8 mouse cellular contexts compared by ENCODE assay signal in the genomic region with DNA sequence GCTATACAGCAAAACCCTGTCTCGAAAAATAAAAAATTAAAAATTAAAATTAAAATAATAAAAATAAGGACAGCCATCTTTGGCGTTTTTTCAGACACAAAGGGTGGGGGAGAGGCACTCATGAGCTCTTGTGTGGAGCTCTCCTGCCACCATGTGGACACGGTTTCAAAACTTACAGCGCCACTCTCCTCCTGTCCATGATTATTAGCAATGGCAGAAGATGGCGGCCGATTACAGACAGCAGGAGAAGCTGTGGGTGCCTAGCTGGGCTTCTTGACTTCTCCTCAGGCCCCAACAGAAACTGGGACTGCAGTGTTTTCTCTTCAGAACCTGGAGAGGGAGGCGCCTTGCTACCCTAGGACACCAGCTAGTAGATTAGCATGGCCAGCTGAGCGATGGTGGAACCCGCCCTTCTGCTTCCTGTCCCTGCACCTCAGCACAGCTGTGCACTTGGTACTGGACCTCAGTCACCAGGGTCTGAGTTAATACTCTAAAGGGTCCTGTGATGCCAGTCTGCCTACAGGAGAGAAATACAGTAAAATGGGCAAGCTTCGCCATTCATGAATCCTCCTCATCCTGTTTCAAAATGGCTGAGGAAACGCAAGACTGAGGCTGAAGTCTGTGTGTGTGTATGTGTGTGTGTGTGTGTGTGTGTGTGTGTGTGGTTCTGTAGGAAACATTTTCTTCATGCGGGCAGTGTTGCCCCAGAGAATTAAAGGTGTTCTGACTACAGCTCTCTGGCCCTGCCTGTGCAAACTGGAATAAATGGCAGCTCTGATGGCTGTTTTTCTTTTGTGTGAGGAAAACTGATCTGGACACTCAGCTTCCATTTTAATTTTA.
DNase-seq lines count a peak whose midpoint lies in the region; ATAC-seq and TF ChIP-seq lines count a peak whose summit lies in the region.

No protein-coding gene starts in this region.

- intact Hi-C loops in heart, adult 2 months (cut with DNase I) = no loop called here
- intact Hi-C loops in heart, postnatal 25 days (cut with DNase I) = no loop called here

- H3K9ac ChIP-seq in heart, adult 2 months (ENCODE audit: low read depth, low read length) = no peak overlapping the region
- no peak overlapping the region for H3K9ac ChIP-seq in liver, embryonic 13.5 days
- H3K9ac ChIP-seq in stomach, embryonic 16.5 days (ENCODE audit: low read length) = peak overlapping the region; percentile 52; the same call in 1 of the 2 replicates

- H3K4me1 ChIP-seq in heart, adult 2 months (ENCODE audit: control insufficient read depth, insufficient read depth, low read length) = no peaks in the 10 kb centered on the region
- H3K4me1 ChIP-seq in liver, embryonic 13.5 days (replicated peaks) = no peaks in the 10 kb centered on the region
- no peaks in the 10 kb centered on the region for H3K4me1 ChIP-seq in stomach, embryonic 16.5 days (ENCODE audit: control insufficient read depth, insufficient read depth, low read length)

- ATAC-seq in liver, embryonic 13.5 days (ENCODE audit: low read depth) = no peak
- ATAC-seq in stomach, embryonic 16.5 days (ENCODE audit: insufficient read depth, low FRiP score) = no peak

- no peak for TF ChIP-seq POLR2A in heart, adult 2 months (IDR thresholded peaks at IDR 0.05; ENCODE audit: insufficient read depth, low read depth, low read length)

- peak overlapping the region; percentile 34 for H3K4me2 ChIP-seq in liver, embryonic 13.5 days
- peak overlapping the region; percentile 25; the same call in 1 of the 2 replicates for H3K4me2 ChIP-seq in stomach, embryonic 16.5 days (ENCODE audit: low read depth, low read length)

- H3K4me3 ChIP-seq in heart, adult 2 months = peak overlapping the region; percentile 35; the same call in 1 of the 2 replicates
- peak overlapping the region; percentile 8; the same call in 1 of the 2 replicates for H3K4me3 ChIP-seq in liver, embryonic 13.5 days (replicated peaks)
- peak overlapping the region; percentile 27 for H3K4me3 ChIP-seq in stomach, embryonic 16.5 days (replicated peaks; ENCODE audit: low read length)

- no peaks in the 10 kb centered on the region for H3K9me3 ChIP-seq in liver, embryonic 13.5 days (replicated peaks)
- H3K9me3 ChIP-seq in stomach, embryonic 16.5 days (replicated peaks; ENCODE audit: control insufficient read depth, low read length) = no peaks in the 10 kb centered on the region

- no peak for TF ChIP-seq EP300 in heart, adult 2 months (IDR thresholded peaks at IDR 0.05; ENCODE audit: insufficient read depth, low read depth, low read length)

- WGBS in heart, adult 2 months = 59% methylated on average over 12 of the region's 12 CpGs
- WGBS in liver, embryonic 13.5 days (ENCODE audit: insufficient replicate concordance) = 58% methylated on average over 12 of the region's 12 CpGs
- WGBS in stomach, embryonic 16.5 days = 75% methylated on average over 12 of the region's 12 CpGs

- no peaks in the 10 kb centered on the region for H3K36me3 ChIP-seq in heart, adult 2 months (ENCODE audit: control insufficient read depth, insufficient read depth, low read length)
- H3K36me3 ChIP-seq in liver, embryonic 13.5 days = peaks cover 11% of the 10 kb centered on the region; the same call in 1 of the 2 replicates
- no peaks in the 10 kb centered on the region for H3K36me3 ChIP-seq in stomach, embryonic 16.5 days (ENCODE audit: control insufficient read depth, insufficient read depth, low read length)

- H3K27me3 ChIP-seq in heart, adult 2 months (ENCODE audit: control insufficient read depth, insufficient read depth, low read length) = no peaks in the 10 kb centered on the region
- H3K27me3 ChIP-seq in liver, embryonic 13.5 days = no peaks in the 10 kb centered on the region
- no peaks in the 10 kb centered on the region for H3K27me3 ChIP-seq in stomach, embryonic 16.5 days (ENCODE audit: control insufficient read depth, insufficient read depth, low read length)

- peak in 1 of 2 experiments; percentile 82 for DNase-seq in heart, adult 2 months
- DNase-seq in heart, adult 11 months = no peak
- DNase-seq in 416B (ENCODE audit: low read depth) (peak; percentile 20), R1 (ENCODE audit: low read depth, low spot score) (peak; percentile 71)
- peak; percentile 42 for DNase-seq in heart, postnatal 25 days (ENCODE audit: low spot score)
- DNase-seq in liver, embryonic 13.5 days = no peak
- DNase-seq in adrenal gland, postnatal 36 days = no peak

- H3K27ac ChIP-seq in heart, adult 2 months = peak overlapping the region; percentile 56
- no peak overlapping the region for H3K27ac ChIP-seq in liver, embryonic 13.5 days
- H3K27ac ChIP-seq in stomach, embryonic 16.5 days (ENCODE audit: low read length) = no peak overlapping the region

- peak; percentile 74 for TF ChIP-seq CTCF in heart, adult 2 months (IDR thresholded peaks at IDR 0.05)

- H3K79me2 ChIP-seq in heart, adult 2 months (replicated peaks; ENCODE audit: control insufficient read depth, insufficient read depth, low read length) = no peaks in the 10 kb centered on the region

Comparison
In these comparisons a context has a peak if more than half of its experiments do, and no peak if none do; other contexts are left out.
1. DNase-seq: peak in 416B (single experiment), R1 (single experiment) and heart, postnatal 25 days (single experiment); none in heart, adult 11 months (single experiment), liver, embryonic 13.5 days (single experiment) and adrenal gland, postnatal 36 days (0 of 2).
2. Peak in every context shown above with its lines, with median percentiles within 50 percentile points of each other: H3K4me3 ChIP-seq.